Mouse (Mus musculus): ENCODE results near the gene Adi1. TPM values are rescaled to one million over a fixed set of nuclear protein-coding genes. Genes with fewer than 3 reads are reported as not detected.

The Adi1 gene
- 7.4 and 10.9 TPM in 2 replicates for total RNA-seq (2017)

GRCm38 (mm10) chr12:28675121-28675924, at the start of gene Adi1:
Gene Adi1 (plus strand): TSS chr12:28675231.
- ATAC-seq (ENCODE audit: extremely low read depth, insufficient number of reproducible peaks, low FRiP score, poor library complexity, severe bottlenecking): peak; percentile 86

- ATAC-seq (ENCODE audit: extremely low read depth, insufficient number of reproducible peaks, low FRiP score, poor library complexity, severe bottlenecking): no peak
Measured at GRCm38 (mm10) chr12:28625407-28625806, 49.6 kb upstream of the Adi1 start.

GRCm38 (mm10) chr12:28627092-28627491, 47.9 kb upstream of the Adi1 start:
- no peak for ATAC-seq (ENCODE audit: extremely low read depth, insufficient number of reproducible peaks, low FRiP score, poor library complexity, severe bottlenecking)

DNA sequence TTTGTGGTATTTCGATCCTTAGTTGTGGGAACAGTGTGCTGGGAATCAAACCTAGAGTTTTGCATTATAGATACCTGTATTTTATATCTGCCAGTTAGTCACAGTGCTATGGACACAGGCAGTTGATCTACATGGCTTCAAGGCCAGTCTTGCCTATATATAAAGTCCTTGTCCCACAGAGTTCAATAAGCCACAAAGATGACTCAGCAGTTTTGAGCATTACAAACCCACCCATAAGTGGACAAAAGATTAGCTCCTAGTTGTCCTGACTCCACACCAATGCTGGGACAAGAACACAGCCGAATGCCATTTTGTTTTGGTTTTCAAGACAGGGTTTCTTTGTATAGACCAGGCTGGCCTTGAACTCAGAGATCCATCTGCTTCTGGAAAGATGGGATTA, 46.6 kb upstream of the Adi1 start:
- no peak for ATAC-seq (ENCODE audit: extremely low read depth, insufficient number of reproducible peaks, low FRiP score, poor library complexity, severe bottlenecking)

- no peak for ATAC-seq (ENCODE audit: extremely low read depth, insufficient number of reproducible peaks, low FRiP score, poor library complexity, severe bottlenecking)
Measured at GRCm38 (mm10) chr12:28635058-28635534, 39.9 kb upstream of the Adi1 start.

DNA sequence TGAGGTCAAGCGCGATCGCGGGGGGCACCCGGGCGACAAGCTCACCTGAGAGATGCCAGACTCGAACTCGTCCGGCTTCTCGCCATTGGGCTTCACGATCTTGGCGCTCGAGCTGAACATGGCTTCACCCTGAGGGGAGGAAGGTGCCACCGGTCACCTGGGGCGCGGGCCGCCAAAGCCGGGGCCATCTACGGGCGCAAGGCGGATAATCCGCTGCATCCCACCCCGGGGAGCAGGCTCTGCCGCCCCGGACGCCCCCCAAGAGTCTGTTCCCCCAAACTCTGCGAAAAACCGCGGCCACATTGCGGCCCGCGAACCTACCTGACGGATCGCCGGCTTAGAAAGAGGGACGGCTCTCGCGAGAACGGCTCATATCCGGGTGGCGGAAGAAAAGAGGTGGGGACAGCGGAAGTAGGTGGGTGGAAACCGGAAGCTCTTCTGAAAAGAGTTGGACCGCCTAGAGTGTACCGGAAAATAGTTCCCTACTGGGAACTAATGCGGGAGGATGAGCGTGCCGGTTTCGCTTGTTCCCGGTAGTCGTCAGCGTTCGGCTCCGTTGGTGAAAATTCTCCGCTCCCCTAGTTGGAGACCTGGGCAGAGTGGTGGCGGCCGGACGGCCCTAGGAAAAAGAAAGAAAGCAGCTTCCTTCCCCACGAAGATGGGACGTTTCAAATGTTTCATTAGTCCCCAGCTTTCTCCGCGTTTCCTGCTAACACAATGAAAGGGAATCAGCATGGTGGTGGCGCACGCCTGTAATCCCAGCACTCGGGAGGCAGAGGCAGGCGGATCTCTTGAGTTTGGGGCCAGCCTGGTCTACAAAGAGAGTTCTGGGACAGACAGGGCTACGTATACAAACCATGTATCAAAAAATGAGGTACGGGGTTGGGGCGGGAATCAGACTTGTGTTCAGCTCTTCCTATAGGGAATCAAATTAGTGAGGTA, 39.2 kb upstream of the Adi1 start, which contains the start of gene Rps7:
Gene Rps7 (minus strand): TSS at position 419 of the 942 bp plus-strand sequence.
- ATAC-seq (ENCODE audit: extremely low read depth, insufficient number of reproducible peaks, low FRiP score, poor library complexity, severe bottlenecking): peak; percentile 97

DNA sequence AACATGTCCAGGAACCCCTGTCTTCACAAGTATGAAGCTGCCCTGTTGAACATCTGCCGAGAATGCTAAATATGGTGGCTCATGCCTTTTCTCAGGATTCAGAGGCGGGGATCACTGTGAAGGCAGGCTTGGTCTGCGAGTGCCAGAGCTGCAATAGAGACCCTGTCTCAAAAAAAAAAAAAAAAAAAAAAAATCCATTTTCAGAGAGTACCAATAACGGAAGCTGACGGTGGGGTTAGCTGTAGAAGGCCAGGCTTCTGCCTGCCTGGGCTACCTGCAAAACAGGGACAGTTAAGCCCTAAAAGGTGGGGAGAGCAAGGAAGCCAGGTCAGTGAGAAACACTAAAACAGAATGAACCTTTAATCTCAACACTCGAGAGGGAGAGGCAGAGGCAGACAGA, 38.5 kb upstream of the Adi1 start:
- no peak for ATAC-seq (ENCODE audit: extremely low read depth, insufficient number of reproducible peaks, low FRiP score, poor library complexity, severe bottlenecking)

GRCm38 (mm10) chr12:28638778-28639177, 36.3 kb upstream of the Adi1 start:
- no peak for ATAC-seq (ENCODE audit: extremely low read depth, insufficient number of reproducible peaks, low FRiP score, poor library complexity, severe bottlenecking)

- ATAC-seq (ENCODE audit: extremely low read depth, insufficient number of reproducible peaks, low FRiP score, poor library complexity, severe bottlenecking): peak; percentile 94
Measured at GRCm38 (mm10) chr12:28649141-28650110, 25.6 kb upstream of the Adi1 start, which contains the start of gene Rnaseh1. Gene Rnaseh1 (plus strand): TSS chr12:28649602.

DNA sequence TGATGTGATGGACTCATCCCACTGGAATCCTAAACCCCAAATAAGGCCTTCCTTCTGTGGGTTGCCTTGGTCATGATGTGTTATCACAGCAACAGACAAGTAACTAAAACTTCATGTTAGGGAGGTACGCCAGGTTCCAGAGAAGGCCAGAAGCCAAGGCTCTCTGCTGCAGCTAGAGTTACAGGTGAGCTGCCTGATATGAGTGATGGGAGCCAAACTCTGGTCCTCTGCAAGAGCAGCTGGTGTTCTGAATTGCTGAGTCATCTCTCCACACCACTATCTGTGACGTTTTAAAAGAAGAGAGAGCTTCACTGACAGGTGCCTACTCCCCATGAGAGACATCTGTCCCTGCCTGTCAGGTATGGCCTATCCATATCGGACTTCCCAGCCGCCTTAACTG, 12.4 kb upstream of the Adi1 start:
- ATAC-seq (ENCODE audit: extremely low read depth, insufficient number of reproducible peaks, low FRiP score, poor library complexity, severe bottlenecking): no peak

GRCm38 (mm10) chr12:28666734-28667133, 8.3 kb upstream of the Adi1 start:
- no peak for ATAC-seq (ENCODE audit: extremely low read depth, insufficient number of reproducible peaks, low FRiP score, poor library complexity, severe bottlenecking)

GRCm38 (mm10) chr12:28667287-28667686, 7.7 kb upstream of the Adi1 start:
- ATAC-seq (ENCODE audit: extremely low read depth, insufficient number of reproducible peaks, low FRiP score, poor library complexity, severe bottlenecking): no peak

- no peak for ATAC-seq (ENCODE audit: extremely low read depth, insufficient number of reproducible peaks, low FRiP score, poor library complexity, severe bottlenecking)
Measured at GRCm38 (mm10) chr12:28674038-28674720, 852 bp upstream of the Adi1 start.

GRCm38 (mm10) chr12:28675925-28676209, 836 bp downstream of the Adi1 start:
- ATAC-seq (ENCODE audit: extremely low read depth, insufficient number of reproducible peaks, low FRiP score, poor library complexity, severe bottlenecking): no peak

GRCm38 (mm10) chr12:28684674-28685073, 9.6 kb downstream of the Adi1 start:
- ATAC-seq (ENCODE audit: extremely low read depth, insufficient number of reproducible peaks, low FRiP score, poor library complexity, severe bottlenecking): no peak

- ATAC-seq (ENCODE audit: extremely low read depth, insufficient number of reproducible peaks, low FRiP score, poor library complexity, severe bottlenecking): no peak
Measured at GRCm38 (mm10) chr12:28685771-28686170, 10.7 kb downstream of the Adi1 start.

- ATAC-seq (ENCODE audit: extremely low read depth, insufficient number of reproducible peaks, low FRiP score, poor library complexity, severe bottlenecking): no peak
Measured at GRCm38 (mm10) chr12:28686199-28686879, 11.3 kb downstream of the Adi1 start.

DNA sequence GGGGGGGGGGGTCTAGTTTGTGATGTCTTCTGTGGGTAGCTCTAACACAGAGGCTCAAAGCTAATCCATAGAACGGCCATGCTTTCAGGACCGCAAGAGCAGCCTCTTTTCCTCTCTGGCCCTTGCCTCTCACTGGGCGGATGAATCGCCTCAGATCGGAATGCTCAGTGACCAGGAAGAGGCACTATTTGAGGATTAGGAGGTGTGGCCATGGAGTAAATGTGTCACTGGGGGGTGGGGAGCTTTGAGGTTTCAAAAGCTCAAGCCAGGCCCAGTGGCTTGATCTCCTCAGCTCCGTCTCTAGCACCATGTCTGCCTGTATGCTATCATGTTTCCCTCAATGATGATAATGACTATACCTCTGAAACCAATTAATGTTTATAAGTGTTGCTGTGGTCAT, 14.0 kb downstream of the Adi1 start:
- no peak for ATAC-seq (ENCODE audit: extremely low read depth, insufficient number of reproducible peaks, low FRiP score, poor library complexity, severe bottlenecking)
